Mouse (Mus musculus) forebrain, embryonic 15.5 days (tissue): ENCODE measurements around the gene Cypt12. TPM values are rescaled to one million over a fixed set of nuclear protein-coding genes. Genes with fewer than 3 reads are reported as not detected.

Source experiments
- ATAC-seq: fragments of 200-750 bp; cut with Nextera tagmentation; replicated peaks from 2 replicates; pipeline ENCODE4 v1.8.0; 2017; ENCODE audit warnings: mild to moderate bottlenecking, moderate TSS enrichment, moderate library complexity
- H3K27ac ChIP-seq: fragments of 300-500 bp; sonication (generic); replicated peaks from 2 replicates; pipeline ENCODE4 v1.5.1; 2015; ENCODE audit warnings: mild to moderate bottlenecking, inconsistent platforms
- H3K27me3 ChIP-seq: fragments of 300-500 bp; sonication (generic); 2 replicates; pipeline ENCODE4 v1.6.1; 2015; ENCODE audit warnings: inconsistent platforms
- H3K36me3 ChIP-seq: fragments of 300-500 bp; sonication (generic); 2 replicates; pipeline ENCODE4 v1.6.1; 2015; ENCODE audit warnings: mild to moderate bottlenecking, inconsistent platforms
- H3K4me1 ChIP-seq: fragments of 300-500 bp; sonication (generic); 2 replicates; pipeline ENCODE4 v1.6.1; 2015; ENCODE audit warnings: inconsistent platforms
- H3K4me2 ChIP-seq: fragments of 300-500 bp; sonication (generic); replicated peaks from 2 replicates; pipeline ENCODE4 v1.6.1; 2015; ENCODE audit warnings: mild to moderate bottlenecking, inconsistent platforms
- H3K4me3 ChIP-seq: fragments of 300-500 bp; sonication (generic); 2 replicates; pipeline ENCODE4 v1.5.1; 2015; ENCODE audit warnings: mild to moderate bottlenecking, inconsistent platforms
- H3K9ac ChIP-seq: fragments of 300-500 bp; sonication (generic); replicated peaks from 2 replicates; pipeline ENCODE4 v1.6.1; 2015; ENCODE audit warnings: mild to moderate bottlenecking, inconsistent platforms
- H3K9me3 ChIP-seq: fragments of 300-500 bp; sonication (generic); 2 replicates; pipeline ENCODE4 v1.6.1; 2016; ENCODE audit warnings: inconsistent platforms
- WGBS: fragments of 180-500 bp; shearing (Covaris S2); methylation state at CpG from one replicate; pipeline ENCODE4 v1.1.7; 2015; ENCODE audit warnings: mixed read lengths; 5-methylcytosine and 5-hydroxymethylcytosine counted together
- polyA plus RNA-seq: library from polyadenylated mRNA; unstranded; fragments of >200 nt; fragmentation: Nextera tagmentation; extraction: Ambion mirVana; gene quantifications from 2 replicates; pipeline ENCODE4 v1.2.1, GENCODE M21; 2015

Gene Cypt12
- not detected in 2 replicates for polyA plus RNA-seq

DNA sequence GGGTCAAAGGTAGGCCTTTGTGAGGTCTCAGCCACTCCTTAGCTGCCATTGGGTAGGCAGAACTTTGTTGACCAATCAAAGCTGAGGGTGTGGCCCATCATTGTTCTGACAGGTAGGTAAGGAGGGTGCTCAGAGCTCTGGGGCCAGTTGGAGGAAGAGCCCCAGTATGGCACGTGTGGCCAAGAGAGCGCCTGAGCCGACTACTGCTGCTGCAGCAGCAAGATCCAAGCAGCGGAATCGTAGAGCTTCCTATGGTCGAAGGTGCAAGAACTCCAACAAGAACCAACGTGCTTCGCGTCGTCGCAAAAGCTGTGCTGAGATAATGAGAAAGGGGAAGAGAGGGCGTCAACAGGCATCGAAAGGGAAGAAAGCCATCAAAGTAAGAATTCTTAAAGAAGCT is at the start of gene Cypt12:
Cypt12 (plus strand) TSS at position 112 of the 400 bp plus-strand sequence.
- WGBS = 96% methylated on average over 13 of the region's 13 CpGs
- H3K9ac ChIP-seq = no peak within 1 kb of the TSS
- no peaks in the 10 kb centered on the region for H3K36me3 ChIP-seq
- ATAC-seq = no peak
- H3K4me1 ChIP-seq = no peaks in the 10 kb centered on the region
- no peaks in the 10 kb centered on the region for H3K27me3 ChIP-seq
- H3K27ac ChIP-seq = no peak within 1 kb of the TSS
- no peak within 1 kb of the TSS for H3K4me3 ChIP-seq
- no peak within 1 kb of the TSS for H3K4me2 ChIP-seq
- H3K9me3 ChIP-seq = no peaks in the 10 kb centered on the region

DNA sequence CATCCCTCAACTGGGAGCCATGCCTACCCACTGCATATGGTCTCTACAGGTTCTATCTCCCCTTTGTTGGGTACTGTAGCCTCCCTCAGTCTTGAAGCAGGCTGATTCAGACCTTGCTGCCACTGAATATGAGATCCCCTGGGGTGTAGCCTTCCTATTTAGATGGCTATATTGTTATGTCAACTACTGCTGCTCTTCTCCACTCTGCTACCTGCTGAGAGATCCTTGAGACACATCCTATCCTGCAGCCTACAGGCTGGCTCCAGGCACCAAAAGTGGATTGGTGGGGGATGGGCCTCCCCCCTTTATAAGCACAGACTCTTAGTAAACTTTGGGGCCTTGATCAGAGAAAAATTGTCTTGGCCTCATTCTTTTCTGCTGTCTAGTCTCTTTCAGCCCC is 34.4 kb upstream of the Cypt12 start:
- ATAC-seq = no peak
- no peak overlapping the region for H3K27ac ChIP-seq
- no peak overlapping the region for H3K4me3 ChIP-seq
- no peaks in the 10 kb centered on the region for H3K27me3 ChIP-seq
- H3K36me3 ChIP-seq = no peaks in the 10 kb centered on the region
- no peak overlapping the region for H3K4me2 ChIP-seq
- no peaks in the 10 kb centered on the region for H3K9me3 ChIP-seq
- no peaks in the 10 kb centered on the region for H3K4me1 ChIP-seq
- no peak overlapping the region for H3K9ac ChIP-seq

DNA sequence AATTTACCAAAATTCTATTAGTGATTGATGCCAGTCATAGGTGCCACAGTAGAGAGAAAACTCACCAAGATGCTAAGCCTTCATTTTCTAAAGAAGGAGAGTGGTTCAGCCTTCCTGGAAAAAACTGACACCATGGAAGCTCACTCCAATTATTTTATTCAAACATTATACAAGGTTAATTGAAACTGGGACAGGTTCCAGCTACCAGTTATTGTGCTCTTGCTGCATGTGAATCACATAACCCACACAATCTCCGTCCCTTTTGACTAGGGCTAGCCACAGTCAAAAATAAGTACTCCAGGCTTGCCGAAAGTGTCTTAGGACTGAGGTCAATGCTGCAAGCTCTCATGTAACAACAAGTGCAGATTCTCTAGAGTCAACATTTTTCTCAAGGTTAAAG is 8.0 kb upstream of the Cypt12 start:
- H3K27me3 ChIP-seq = no peaks in the 10 kb centered on the region
- no peaks in the 10 kb centered on the region for H3K9me3 ChIP-seq
- 32% methylated on average over 2 of the region's 2 CpGs for WGBS
- no peak overlapping the region for H3K4me3 ChIP-seq
- H3K27ac ChIP-seq = no peak overlapping the region
- H3K36me3 ChIP-seq = no peaks in the 10 kb centered on the region
- no peak overlapping the region for H3K4me2 ChIP-seq
- ATAC-seq = no peak
- H3K9ac ChIP-seq = no peak overlapping the region
- no peaks in the 10 kb centered on the region for H3K4me1 ChIP-seq
